Mouse (Mus musculus) left cerebral cortex, postnatal 25 days (tissue): Measurements from ENCODE around the gene Cyp1b1. TPM values are rescaled to one million over a fixed set of nuclear protein-coding genes. Genes with fewer than 3 reads are reported as not detected.

ENCODE experiments used
- DNase-seq, 2 experiments: peaks; one replicate each; pipeline ENCODE4 v3.0.0; 2022; ENCODE audit warnings: low spot score in 2 of 2, mixed read lengths in 1 of 2
- intact Hi-C: fragments of 180-260 bp; cut with DNase I; formaldehyde crosslinking; loops from one replicate; pipeline ENCODE4 v1.15.1; 2025
- total RNA-seq, 2 experiments: library from RNA; stranded (reverse); gene quantifications; 2 replicates each; pipeline ENCODE4 v1.2.3; 2021

Gene Cyp1b1
- total RNA-seq, 2 experiments from 2014 or later: 2.3 to 3.0 TPM

DNA sequence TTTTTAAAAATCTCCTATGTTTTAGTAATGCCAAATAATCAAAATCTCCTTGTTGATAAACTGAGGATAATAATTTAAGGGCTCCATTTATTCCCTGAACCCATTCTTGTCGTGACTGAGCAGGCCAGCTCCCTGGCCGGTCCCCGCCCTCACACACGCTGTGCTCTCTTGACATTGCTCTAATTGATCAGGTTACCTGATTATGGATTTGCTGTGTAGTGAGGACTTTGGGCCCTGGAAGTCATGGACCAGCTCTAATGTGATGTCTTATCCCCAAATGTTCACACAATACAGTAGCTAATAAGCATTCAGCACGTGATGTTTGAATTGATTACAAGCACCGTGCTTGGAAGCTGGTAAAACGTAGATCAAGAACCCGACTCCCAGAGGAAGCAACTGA is 56.0 kb downstream of the Cyp1b1 start:
- intact Hi-C loops: no loop called here
- no peak for DNase-seq

DNA sequence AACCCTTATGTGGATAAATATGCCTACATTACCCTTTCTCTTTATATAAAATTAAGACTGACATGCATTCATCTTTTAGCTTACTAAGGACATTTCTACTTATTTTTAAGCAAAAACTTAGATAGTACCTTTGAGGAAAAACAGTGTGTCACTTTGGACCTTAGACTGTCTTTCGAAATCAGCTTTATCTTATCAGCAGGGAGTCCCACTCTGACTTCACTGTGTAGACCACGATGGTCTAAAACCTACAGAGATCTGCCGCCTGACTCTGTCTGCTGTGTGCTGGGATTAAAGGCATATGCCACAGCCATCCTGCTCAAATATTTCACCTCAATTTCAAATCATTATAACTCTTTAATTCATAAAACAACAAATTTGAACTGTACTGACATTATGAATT is 56.4 kb downstream of the Cyp1b1 start:
- no peak for DNase-seq
- intact Hi-C loops: no loop called here

DNA sequence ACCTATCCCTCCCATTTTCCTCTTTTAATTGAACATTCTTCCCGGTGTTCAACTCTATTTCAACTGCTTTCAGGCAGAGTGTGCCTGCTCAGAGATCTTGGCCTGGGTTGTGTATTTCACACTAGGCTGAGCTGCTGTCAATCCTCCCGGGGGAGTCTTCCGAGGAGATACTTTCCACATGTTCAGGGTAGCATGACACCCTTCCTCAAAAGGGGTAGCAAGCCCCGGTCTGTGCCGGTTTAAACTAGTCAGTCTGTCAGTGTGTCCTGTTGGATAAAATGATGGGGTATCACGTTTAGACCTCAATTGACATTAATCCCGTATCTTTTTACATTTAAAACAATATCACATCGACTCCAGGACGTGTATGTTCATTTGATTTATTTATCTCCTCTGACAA is 57.1 kb downstream of the Cyp1b1 start:
- intact Hi-C loops: no loop called here
- no peak for DNase-seq

DNA sequence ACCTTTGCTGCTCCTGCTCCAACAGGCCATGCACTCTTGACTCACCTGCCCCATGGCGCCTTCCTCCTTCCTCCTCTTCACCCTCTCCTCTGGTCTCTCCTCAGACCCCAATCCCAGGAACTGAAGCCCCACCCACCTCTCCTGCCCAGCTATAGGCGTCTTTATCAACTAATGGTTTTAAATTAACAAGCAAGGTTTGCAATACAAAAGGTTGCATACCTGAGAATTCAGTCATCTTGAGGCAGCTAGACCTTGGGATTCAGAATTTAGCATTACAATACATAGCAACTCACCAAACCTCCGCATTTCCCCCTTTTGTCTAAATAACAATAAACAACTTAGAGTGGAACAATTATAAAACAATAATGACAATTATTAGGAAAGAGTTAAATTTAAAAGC is 60.7 kb downstream of the Cyp1b1 start:
- intact Hi-C loops: no loop called here
- no peak for DNase-seq

DNA sequence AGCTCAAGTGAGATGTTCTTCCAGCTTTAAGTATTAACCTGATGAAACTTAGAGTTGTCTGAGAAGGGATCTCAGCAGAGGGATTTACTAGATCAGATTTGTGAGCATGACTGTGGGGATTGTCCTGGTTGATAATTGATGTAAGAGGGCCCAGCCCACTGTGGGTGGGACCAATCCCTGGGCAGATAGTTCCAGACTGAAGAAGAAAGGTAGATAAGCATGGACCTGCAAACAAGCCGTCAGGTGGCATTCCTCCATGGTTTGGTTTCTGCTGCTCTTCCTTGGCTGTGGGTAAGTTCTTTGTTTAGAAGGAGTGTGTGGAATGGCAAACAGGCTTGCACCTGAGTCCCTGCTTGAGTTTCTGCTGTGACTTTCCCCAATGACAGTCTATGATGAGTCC is 61.7 kb downstream of the Cyp1b1 start:
- intact Hi-C loops: no loop called here
- no peak for DNase-seq

Other genes starting within 250 kb of the Cyp1b1 start
- gene Rmdn2, start 103.2 kb downstream of the Cyp1b1 start, total RNA-seq: 10 to 100 TPM; 12.2 to 14.7 TPM
- gene Atl2, start 181.1 kb upstream of the Cyp1b1 start, total RNA-seq: 10 to 100 TPM; 65.0 to 71.0 TPM